Mouse (Mus musculus) mouse embryonic stem cell (cell line): ENCODE measurements around the gene Rhox3h.
"Not testable (repeated sequence)": the region's sequence is repeated elsewhere in the genome, so short reads cannot be mapped to it uniquely, and the experiment has no call there.

Source experiments
- in situ Hi-C, 2 experiments: fragments of 300-500 bp; cut with MboI; formaldehyde crosslinking; loops; 1 replicate in 1 of 2; 3 replicates in 1 of 2; pipeline ENCODE4 v1.14.3; 2019 to 2020; ENCODE audit warnings: low sequenced_read_pairs in 2 of 2, low pct_unique_long_range_greater_than_20kb in 1 of 2, mixed read lengths in 1 of 2; ENCODE audit not compliant: unreplicated experiment in 1 of 2

Rhox3h gene

DNA sequence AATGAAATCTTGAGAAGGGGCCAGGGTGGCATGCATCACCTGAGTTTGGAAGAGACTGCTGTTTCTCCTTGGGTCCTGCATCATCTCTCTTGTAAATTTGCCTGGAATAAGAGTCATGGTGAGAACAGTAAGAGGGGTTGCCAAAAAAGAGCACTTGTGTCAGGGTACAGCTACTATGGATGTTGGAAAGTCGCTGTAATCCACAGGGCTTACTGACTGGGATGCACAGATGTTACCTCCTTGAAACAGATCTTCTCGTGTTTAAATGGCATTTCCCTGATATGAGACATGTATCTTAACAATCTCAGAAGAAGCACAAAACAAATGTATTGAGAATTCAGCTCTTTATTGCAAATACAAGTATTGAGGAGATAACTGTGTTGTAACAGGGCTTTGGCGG lies at the start of gene Rhox3h:
Rhox3h (minus strand) TSS at position 101 of the 400 bp plus-strand sequence.
- in situ Hi-C loops = not testable (repeated sequence)

DNA sequence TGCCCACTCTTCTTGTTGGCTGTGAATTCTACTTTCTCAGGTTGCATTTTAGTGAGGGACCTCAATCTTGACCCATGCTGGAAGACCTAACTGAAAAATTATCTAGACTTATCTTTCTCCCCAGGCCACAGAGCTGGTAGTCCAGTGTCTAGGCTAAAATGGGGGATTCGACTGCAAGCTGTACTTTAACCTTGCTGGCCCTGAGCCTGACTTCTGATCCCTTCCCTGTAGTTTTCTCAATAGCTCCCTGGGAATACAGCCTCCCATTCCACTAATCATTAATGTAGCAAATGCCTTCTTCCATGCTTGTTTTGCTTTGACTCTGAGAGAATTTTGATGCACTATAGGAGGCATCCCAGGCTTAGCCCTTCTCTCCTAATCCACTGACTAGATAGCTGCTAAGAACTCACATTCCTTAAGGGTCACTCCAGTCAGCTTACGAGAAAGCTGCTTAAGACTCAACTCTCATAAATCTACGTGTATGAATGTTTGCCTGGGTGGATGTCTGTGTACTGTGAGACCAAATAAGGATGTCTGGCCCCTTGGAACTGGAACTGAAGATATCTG lies 33.3 kb upstream of the Rhox3h start:
- in situ Hi-C loops = no loop called here

DNA sequence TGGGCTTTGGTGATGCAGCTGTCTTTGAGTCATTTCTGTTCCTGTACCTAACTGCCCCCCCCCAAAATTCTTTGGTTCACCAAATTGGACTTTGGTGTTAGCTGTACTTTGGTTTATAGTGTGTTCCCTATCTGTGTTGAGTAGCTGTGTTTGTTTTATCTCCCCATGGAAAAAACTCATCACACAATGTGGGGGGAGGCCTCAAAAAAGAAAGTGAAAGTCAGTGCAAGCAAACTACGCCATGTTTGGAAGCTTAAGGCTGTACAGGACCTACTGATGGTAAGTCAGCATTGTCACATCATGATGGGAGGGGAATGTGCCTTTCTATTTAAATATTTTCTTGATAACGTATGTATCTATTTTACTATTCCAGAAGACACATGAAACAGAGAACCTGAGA lies 23.7 kb upstream of the Rhox3h start:
- in situ Hi-C loops = no loop called here

- in situ Hi-C loops = no loop called here
Observed at GRCm38 (mm10) chrX:37683031-37683715, 14.6 kb upstream of the Rhox3h start.

GRCm38 (mm10) chrX:37673177-37673576 lies 4.6 kb upstream of the Rhox3h start, which contains the start of gene Rhox2h:
TSS of gene Rhox2h (minus strand) at chrX:37673277.
- in situ Hi-C loops = not testable (repeated sequence)

GRCm38 (mm10) chrX:37651227-37651626 lies 17.3 kb downstream of the Rhox3h start, which contains the start of gene Rhox4g:
TSS of gene Rhox4g (minus strand) at chrX:37651327.
- in situ Hi-C loops = not testable (repeated sequence)

DNA sequence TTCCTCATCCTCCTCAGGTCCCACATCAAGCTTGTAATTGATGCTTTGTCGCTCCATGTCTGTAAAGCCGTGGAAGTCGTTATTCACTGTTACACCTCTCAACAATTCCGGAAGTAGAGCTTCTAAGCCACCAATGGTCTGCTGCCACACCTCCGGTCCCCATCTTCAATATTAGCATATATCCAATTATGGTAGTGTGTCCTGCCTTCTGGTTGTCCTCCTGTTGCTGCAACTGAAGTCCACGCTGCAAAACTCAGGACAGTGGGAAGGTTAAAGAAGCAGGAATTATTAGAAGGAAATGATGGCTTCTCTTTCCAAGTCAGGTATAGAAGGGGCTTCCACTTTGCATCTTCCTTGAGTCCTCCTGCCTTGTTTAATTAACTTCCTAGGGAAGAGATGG lies 25.2 kb downstream of the Rhox3h start, which contains the start of gene Rhox2g:
Rhox2g (minus strand) TSS at position 101 of the 400 bp plus-strand sequence.
- in situ Hi-C loops = not testable (repeated sequence)

DNA sequence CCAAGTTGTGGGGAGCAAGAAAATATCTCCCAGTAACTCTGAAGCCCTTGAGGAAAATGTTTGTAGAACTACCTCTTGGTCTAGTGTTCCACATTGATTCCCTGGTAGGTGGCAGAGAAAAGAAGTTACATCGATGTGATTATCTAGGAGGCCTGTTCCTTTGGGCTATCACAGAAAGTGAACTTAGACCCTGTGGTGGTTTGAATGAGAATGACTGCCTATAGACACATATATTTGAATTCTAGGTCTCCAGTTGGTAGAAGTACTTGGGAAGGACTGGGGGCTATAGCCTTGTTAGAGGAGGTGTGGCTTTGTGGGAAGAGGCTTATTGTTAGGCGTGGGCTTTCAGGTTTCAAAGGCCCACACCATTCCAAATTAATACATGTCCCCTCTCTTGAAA lies 40.1 kb downstream of the Rhox3h start, which contains the start of gene Rhox3g:
Rhox3g (minus strand) TSS at position 101 of the 400 bp plus-strand sequence.
- in situ Hi-C loops = not testable (repeated sequence)
